Mouse (Mus musculus) spleen, postnatal 0 days (tissue): ENCODE measurements around the gene Car3. TPM values are rescaled to one million over a fixed set of nuclear protein-coding genes. Genes with fewer than 3 reads are reported as not detected.

Experiments used
- polyA plus RNA-seq: library from polyadenylated mRNA; unstranded; fragments of >200 nt; fragmentation: Nextera tagmentation; extraction: Ambion mirVana; gene quantifications from 2 replicates; pipeline ENCODE4 v1.2.1, GENCODE M21; 2015

The Car3 gene
- polyA plus RNA-seq: 0.61 and 0.87 TPM in 2 replicates

DNA sequence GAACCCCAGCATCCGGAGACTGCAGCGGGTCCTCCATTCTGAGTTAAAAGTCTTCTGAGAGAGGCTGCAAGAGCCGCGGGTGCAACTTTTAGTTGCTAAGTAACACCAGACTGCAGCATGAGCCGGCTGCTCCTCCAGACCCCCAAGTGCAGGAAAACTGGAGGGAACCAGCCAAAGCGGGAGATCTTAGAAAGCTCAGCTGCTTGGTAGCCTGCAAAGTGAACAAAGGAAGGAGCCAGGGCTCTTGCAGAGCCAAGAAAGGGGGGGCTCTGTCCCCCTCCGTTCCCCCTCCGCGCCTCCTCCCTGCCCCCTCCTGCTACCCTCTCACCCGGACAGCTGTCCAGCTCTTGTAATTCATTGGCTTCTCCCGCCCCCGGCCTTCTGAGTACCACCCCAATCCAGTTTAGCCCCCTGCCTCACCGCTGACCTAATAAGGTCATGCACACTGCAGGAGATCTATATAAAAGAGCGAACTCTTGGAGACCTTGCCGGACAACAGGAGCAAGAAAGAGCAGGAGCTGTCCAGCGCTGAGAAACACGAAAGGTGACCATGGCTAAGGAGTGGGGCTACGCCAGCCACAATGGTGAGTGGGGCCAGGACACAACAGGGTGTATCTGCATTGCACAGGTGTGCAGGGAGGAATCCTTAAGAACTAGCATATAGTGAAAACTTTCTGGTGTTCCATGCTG, at the start of gene Car3:
Car3 (plus strand) TSS at position 491 of the 690 bp plus-strand sequence.

GRCm38 (mm10) chr3:14886102-14887098, 23.1 kb downstream of the Car3 start, which contains the start of gene Car2:
Car2 (plus strand) TSS chr3:14886273.

Other genes with a start within 250 kb of the Car3 start
- 2.6 and 2.8 TPM in 2 replicates for gene Car13, start 221.8 kb upstream of the Car3 start, polyA plus RNA-seq
- 89.1 and 96.8 TPM in 2 replicates for gene Car1, start 55.1 kb upstream of the Car3 start, polyA plus RNA-seq
- 1,811 and 2,159 TPM in 2 replicates for gene Car2, start 22.8 kb downstream of the Car3 start, polyA plus RNA-seq